Mouse (Mus musculus) lung, postnatal 0 days (tissue): ENCODE results near the gene Capn13.

Experiments used
- CTCF ChIP-seq: IDR thresholded peaks from 2 replicates; pipeline ENCODE4 v1.5.1; 2016; ENCODE audit warnings: antibody characterized with exemption, mild to moderate bottlenecking
- EP300 ChIP-seq: IDR thresholded peaks from 2 replicates; pipeline ENCODE4 v1.6.1; 2016; ENCODE audit warnings: antibody characterized with exemption, mild to moderate bottlenecking, control low read depth

- TF ChIP-seq CTCF (peak; percentile 41), EP300 (no peak)
Measured at GRCm38 (mm10) chr17:73277770-73278169, 122.9 kb downstream of the Capn13 start.
